20 mouse cellular contexts compared by ENCODE assay signal in genomic region chr13:49013206-49013794, GRCm38 (mm10). TPM values are rescaled to one million over a fixed set of nuclear protein-coding genes. Genes with fewer than 3 reads are reported as not detected.
A peak's percentile ranks its signal among the peaks of the same experiment; 100 is the strongest.
DNase-seq lines count a peak whose midpoint lies in the region; ATAC-seq and TF ChIP-seq lines count a peak whose summit lies in the region.
"Had no signal": no experiment of that assay in that cellular context is flagged by ENCODE, and none has a peak within 500 bp of the region (broad histone marks: within the 10 kb centered on the region; RNA-seq: fewer than 3 reads in every experiment).

No protein-coding gene starts in this region.

- DNase-seq in forebrain, embryonic 11.5 days (ENCODE audit: low spot score): no peak
- no peak for DNase-seq in forebrain, postnatal 0 days
- peak; percentile 35 for DNase-seq in A20 (ENCODE audit: low read depth, low spot score)
- DNase-seq in T-cell, adult 2 months (ENCODE audit: low spot score): peak; percentile 23
- DNase-seq in embryonic facial prominence, embryonic 14.5 days (ENCODE audit: low spot score): peak; percentile 80
- DNase-seq in cerebellum, adult 11-12 months: no peak
- DNase-seq in layer of hippocampus, postnatal 10 days (ENCODE audit: low spot score in 2 of 2): no peak
- no peak for DNase-seq in thymus, adult 2 months
- DNase-seq: adrenal gland, postnatal 25 days; B cell, adult 2 months; cerebellum, adult 8-10 months; heart, postnatal 36 days; kidney, adult 11 months; midbrain, embryonic 14.5 days; thymus, adult 18-20 months had no signal

- no peak for TF ChIP-seq POLR2A in thymus, adult 2 months (IDR thresholded peaks at IDR 0.05; ENCODE audit: control insufficient read depth, extremely low read depth, insufficient read depth, low read length, poor library complexity)

- 0 out of 2 replicates have a peak overlapping the region, but pooled peaks have one; percentile 33 for H3K27ac ChIP-seq in forebrain, embryonic 11.5 days (ENCODE audit: low read depth, low read length)
- H3K27ac ChIP-seq in forebrain, postnatal 0 days (ENCODE audit: low read depth, low read length): no peak overlapping the region
- H3K27ac ChIP-seq in embryonic facial prominence, embryonic 14.5 days (replicated peaks; ENCODE audit: low read depth, low read length): peak overlapping the region; percentile 52; the same call in 1 of the 2 replicates
- H3K27ac ChIP-seq in thymus, adult 2 months (ENCODE audit: control insufficient read depth, insufficient read depth, low read length): no peak overlapping the region
- H3K27ac ChIP-seq: heart, embryonic 13.5 days; kidney, postnatal 0 days had no signal

- no peak overlapping the region for H3K9ac ChIP-seq in forebrain, embryonic 11.5 days (ENCODE audit: low read length)
- no peak overlapping the region for H3K9ac ChIP-seq in forebrain, postnatal 0 days
- H3K9ac ChIP-seq in embryonic facial prominence, embryonic 14.5 days (ENCODE audit: low read depth, low read length): no peak overlapping the region
- H3K9ac ChIP-seq: heart, embryonic 13.5 days had no signal

- H3K27me3 ChIP-seq in forebrain, embryonic 11.5 days (ENCODE audit: control insufficient read depth, insufficient read depth, low read length): no peaks in the 10 kb centered on the region; the same call in 1 of the 2 replicates
- no peaks in the 10 kb centered on the region for H3K27me3 ChIP-seq in forebrain, postnatal 0 days (ENCODE audit: insufficient read depth, low read length)
- H3K27me3 ChIP-seq in embryonic facial prominence, embryonic 14.5 days (replicated peaks; ENCODE audit: control insufficient read depth, insufficient read depth, low read length): no peaks in the 10 kb centered on the region
- no peaks in the 10 kb centered on the region for H3K27me3 ChIP-seq in thymus, adult 2 months (ENCODE audit: control insufficient read depth, insufficient read depth, low read length)

- peaks cover 5% of the 10 kb centered on the region; the same call in 1 of the 2 replicates for H3K4me1 ChIP-seq in forebrain, embryonic 11.5 days (replicated peaks; ENCODE audit: control insufficient read depth, insufficient read depth, low read length)
- peaks cover 16% of the 10 kb centered on the region for H3K4me1 ChIP-seq in forebrain, postnatal 0 days (ENCODE audit: insufficient read depth)
- peaks cover 25% of the 10 kb centered on the region for H3K4me1 ChIP-seq in embryonic facial prominence, embryonic 14.5 days (ENCODE audit: control insufficient read depth, insufficient read depth, low read length)
- peaks cover 27% of the 10 kb centered on the region for H3K4me1 ChIP-seq in thymus, adult 2 months (replicated peaks; ENCODE audit: control insufficient read depth, insufficient read depth, low read length)

- peaks cover 7% of the 10 kb centered on the region; the same call in 1 of the 2 replicates for H3K9me3 ChIP-seq in forebrain, embryonic 11.5 days (ENCODE audit: control insufficient read depth, low read length)
- H3K9me3 ChIP-seq in forebrain, postnatal 0 days (ENCODE audit: low read length): no peaks in the 10 kb centered on the region
- peaks cover 6% of the 10 kb centered on the region; the same call in 1 of the 2 replicates for H3K9me3 ChIP-seq in embryonic facial prominence, embryonic 14.5 days (ENCODE audit: control insufficient read depth, low read length)

- ATAC-seq in forebrain, embryonic 11.5 days (replicated peaks; ENCODE audit: low FRiP score): peak; percentile 35; the same call in 1 of the 2 replicates
- ATAC-seq in forebrain, postnatal 0 days: no peak
- no peak for ATAC-seq in embryonic facial prominence, embryonic 14.5 days (ENCODE audit: low read depth)
- ATAC-seq: hindbrain, embryonic 16.5 days had no signal

- H3K4me2 ChIP-seq in forebrain, embryonic 11.5 days (ENCODE audit: low read depth, low read length, severe bottlenecking): no peak overlapping the region
- no peak overlapping the region for H3K4me2 ChIP-seq in forebrain, postnatal 0 days (ENCODE audit: low read depth)
- H3K4me2 ChIP-seq in embryonic facial prominence, embryonic 14.5 days (ENCODE audit: low read depth, low read length): no peak overlapping the region
- H3K4me2 ChIP-seq: heart, embryonic 13.5 days had no signal

- H3K36me3 ChIP-seq in forebrain, embryonic 11.5 days (ENCODE audit: control insufficient read depth, insufficient read depth, low read length): no peaks in the 10 kb centered on the region
- no peaks in the 10 kb centered on the region for H3K36me3 ChIP-seq in forebrain, postnatal 0 days (ENCODE audit: insufficient read depth)
- no peaks in the 10 kb centered on the region for H3K36me3 ChIP-seq in embryonic facial prominence, embryonic 14.5 days (ENCODE audit: control insufficient read depth, insufficient read depth, low read length)
- no peaks in the 10 kb centered on the region for H3K36me3 ChIP-seq in thymus, adult 2 months (ENCODE audit: control insufficient read depth, insufficient read depth, low read length)
- H3K36me3 ChIP-seq: G1E; heart, embryonic 13.5 days had no signal

- H3K4me3 ChIP-seq in forebrain, embryonic 11.5 days (ENCODE audit: low read depth, low read length): no peak overlapping the region
- H3K4me3 ChIP-seq in forebrain, postnatal 0 days (ENCODE audit: low read depth, low read length): no peak overlapping the region
- no peak overlapping the region for H3K4me3 ChIP-seq in embryonic facial prominence, embryonic 14.5 days (ENCODE audit: low read depth, low read length)
- no peak overlapping the region for H3K4me3 ChIP-seq in thymus, adult 2 months (ENCODE audit: control insufficient read depth, insufficient read depth, low read length)
- H3K4me3 ChIP-seq: heart, embryonic 13.5 days; myocyte had no signal

- WGBS in forebrain, embryonic 11.5 days: 18% methylated on average over 5 of the region's 5 CpGs
- 19% methylated on average over 5 of the region's 5 CpGs for WGBS in forebrain, postnatal 0 days
- 42% methylated on average over 5 of the region's 5 CpGs for WGBS in embryonic facial prominence, embryonic 14.5 days
- WGBS in thymus, adult 2 months: 58% methylated on average over 5 of the region's 5 CpGs

- TF ChIP-seq CTCF in forebrain, postnatal 0 days (IDR thresholded peaks at IDR 0.05; ENCODE audit: low read depth): no peak
- TF ChIP-seq CTCF in thymus, adult 2 months (IDR thresholded peaks at IDR 0.05; ENCODE audit: borderline replicate concordance, control insufficient read depth, extremely low read depth, insufficient read depth, low read length, poor library complexity): no peak

RNA-seq across cellular contexts. Expression of gene Fam120a, which starts 45.5 kb away (rescaled TPM):
- polyA plus RNA-seq in forebrain, embryonic 11.5 days (2014; fragmentation: Nextera tagmentation; extraction: Ambion mirVana): 20.4 and 22.5 TPM in 2 replicates
- 45.2 and 59.0 TPM in 2 replicates for total RNA-seq in forebrain, postnatal 0 days (2014; rRNA removed)
- polyA plus RNA-seq in forebrain, postnatal 0 days (2015; fragmentation: Nextera tagmentation; extraction: Ambion mirVana): 7.1 and 9.5 TPM in 2 replicates
- 38.3 and 39.7 TPM in 2 replicates for polyA plus RNA-seq in embryonic facial prominence, embryonic 14.5 days (2014; fragmentation: Nextera tagmentation; extraction: Ambion mirVana)
- total RNA-seq in layer of hippocampus, postnatal 10 days (2021): 10 to 100 TPM; 90.3 to 92.9 TPM
- 120 and 142 TPM in 2 replicates for polyA plus RNA-seq in thymus, adult 2 months (2012; rRNA removed)

Comparison
In these comparisons a context has a peak if more than half of its experiments do, and no peak if none do; other contexts are left out.
1. H3K27ac ChIP-seq: peak in forebrain, embryonic 11.5 days (single experiment) and embryonic facial prominence, embryonic 14.5 days (single experiment); none in forebrain, postnatal 0 days (single experiment) and thymus, adult 2 months (single experiment).
2. DNase-seq: peak in A20 (single experiment), T-cell, adult 2 months (single experiment) and embryonic facial prominence, embryonic 14.5 days (single experiment); none in forebrain, embryonic 11.5 days (single experiment), forebrain, postnatal 0 days (single experiment), cerebellum, adult 11-12 months (single experiment), layer of hippocampus, postnatal 10 days (0 of 2) and thymus, adult 2 months (single experiment).